Mouse (Mus musculus) stomach, postnatal 0 days (tissue): ENCODE results near the gene Aqp9.

Source experiments
- CTCF ChIP-seq: IDR thresholded peaks from 2 replicates; pipeline ENCODE4 v1.5.1; 2016; ENCODE audit warnings: antibody characterized with exemption, low read depth, mild to moderate bottlenecking, moderate library complexity
- EP300 ChIP-seq: optimal IDR thresholded peaks from 2 replicates; pipeline ENCODE3; 2016; ENCODE audit warnings: antibody characterized with exemption

DNA sequence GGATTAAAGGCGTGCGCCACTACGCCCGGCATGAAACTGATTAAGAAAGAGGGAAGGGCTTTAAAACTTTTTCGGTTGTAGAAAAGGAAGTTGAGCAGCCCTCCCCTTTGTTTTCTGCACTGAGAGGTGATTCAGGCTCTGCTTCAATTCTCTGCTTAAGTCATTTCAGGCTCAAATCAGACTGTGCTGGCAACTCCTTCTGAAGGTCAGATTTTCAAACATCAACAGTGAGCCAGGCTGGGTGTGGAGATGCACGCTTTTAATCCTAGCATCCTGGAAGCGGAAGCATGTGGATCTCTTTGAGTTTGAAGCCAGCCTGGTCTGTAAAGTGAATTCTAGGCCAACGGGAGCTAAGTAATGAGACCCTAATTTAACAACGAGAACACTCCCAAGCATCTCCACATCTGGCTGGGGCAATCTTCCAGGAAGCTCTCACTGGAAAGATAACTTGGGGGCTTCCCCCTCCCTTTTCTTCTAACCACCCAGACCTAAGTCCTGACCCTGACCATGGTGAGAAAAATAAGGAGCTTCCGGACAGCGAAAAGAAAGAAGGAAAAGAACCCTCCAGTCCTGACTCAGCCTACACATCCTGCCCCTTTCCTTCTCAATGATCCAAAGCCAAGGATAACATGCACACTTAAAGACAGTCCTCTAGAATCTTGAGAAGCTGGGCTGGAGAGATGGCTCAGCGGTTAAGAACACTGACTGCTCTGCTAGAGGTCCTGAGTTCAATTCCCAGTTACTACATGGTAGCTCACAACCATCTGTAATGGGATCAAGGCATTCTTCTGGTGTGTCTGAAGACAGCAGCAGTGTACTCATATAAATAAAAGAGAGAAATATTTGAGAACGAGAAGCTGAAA is 7.4 kb downstream of the Aqp9 start:
- no peak for TF ChIP-seq EP300
- no peak for TF ChIP-seq CTCF
